Mouse (Mus musculus) cerebellum, adult 11 months (tissue): ENCODE results near the gene Mobp.
A peak's percentile ranks its signal among the peaks of the same experiment; 100 is the strongest.

ENCODE experiments used
- DNase-seq: peaks from one replicate; pipeline ENCODE4 v3.0.0; 2022

Gene Mobp

GRCm38 (mm10) chr9:120135454-120135853, 14.1 kb upstream of the Mobp start:
- DNase-seq = no peak

DNA sequence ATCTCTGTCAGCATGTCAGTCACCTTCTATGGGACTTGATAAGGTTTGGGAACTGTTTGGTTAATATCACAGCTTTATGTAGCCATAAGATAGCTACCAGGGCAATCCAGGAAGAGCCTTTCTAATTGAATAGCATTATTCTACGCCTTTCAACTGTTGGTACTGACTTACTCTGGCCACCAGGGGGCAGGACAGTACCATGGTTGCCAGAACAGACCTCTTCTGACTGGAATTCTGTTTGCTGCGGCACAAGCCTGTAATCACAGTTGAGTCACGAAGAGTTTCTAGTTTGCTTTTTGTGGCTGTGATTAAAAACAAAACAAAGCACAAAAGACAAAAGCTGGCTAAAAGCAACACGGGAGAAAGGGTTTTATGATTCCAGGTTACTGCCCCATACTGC, 8.9 kb upstream of the Mobp start:
- peak; percentile 49 for DNase-seq

DNA sequence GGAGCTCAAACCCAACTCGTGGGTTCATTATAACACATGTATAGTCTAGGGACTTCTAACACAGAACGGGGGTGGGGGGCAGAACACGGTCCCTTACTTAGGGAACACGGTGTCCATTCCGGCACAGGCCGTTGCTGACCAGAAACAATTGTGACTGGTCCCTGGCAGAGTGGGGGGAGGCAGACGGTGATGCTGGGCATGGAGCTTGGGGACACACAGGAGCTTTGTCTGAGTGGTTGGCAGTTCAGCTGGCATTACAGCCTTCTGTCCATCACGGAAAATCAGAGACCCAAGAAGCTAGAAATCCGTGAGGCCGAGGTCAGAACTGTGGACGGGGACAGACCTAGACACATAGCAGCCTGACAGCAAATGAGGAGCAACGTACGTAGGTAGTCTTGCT, 5.0 kb upstream of the Mobp start:
- no peak for DNase-seq

DNA sequence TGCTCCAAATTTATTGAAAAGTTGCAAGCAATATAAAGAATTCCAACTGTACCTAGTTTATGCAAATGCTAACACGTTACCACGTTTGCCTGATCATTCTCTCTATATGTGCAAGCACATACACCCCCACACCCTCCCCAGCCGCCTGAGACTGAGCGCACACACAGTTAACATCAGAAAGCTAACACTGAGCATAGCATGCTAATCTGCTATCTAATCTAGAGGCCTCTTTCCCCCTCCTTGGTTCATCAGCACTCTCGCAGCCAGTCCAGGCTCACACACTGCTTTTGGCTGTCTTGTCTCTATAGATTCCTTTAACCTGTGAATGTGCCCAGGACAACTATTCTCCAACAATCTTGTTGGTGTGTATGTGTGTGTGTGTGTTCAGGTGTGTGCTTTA, 1.6 kb downstream of the Mobp start:
- no peak for DNase-seq

- no peak for DNase-seq
Measured at GRCm38 (mm10) chr9:120151906-120152399, 2.4 kb downstream of the Mobp start.

DNA sequence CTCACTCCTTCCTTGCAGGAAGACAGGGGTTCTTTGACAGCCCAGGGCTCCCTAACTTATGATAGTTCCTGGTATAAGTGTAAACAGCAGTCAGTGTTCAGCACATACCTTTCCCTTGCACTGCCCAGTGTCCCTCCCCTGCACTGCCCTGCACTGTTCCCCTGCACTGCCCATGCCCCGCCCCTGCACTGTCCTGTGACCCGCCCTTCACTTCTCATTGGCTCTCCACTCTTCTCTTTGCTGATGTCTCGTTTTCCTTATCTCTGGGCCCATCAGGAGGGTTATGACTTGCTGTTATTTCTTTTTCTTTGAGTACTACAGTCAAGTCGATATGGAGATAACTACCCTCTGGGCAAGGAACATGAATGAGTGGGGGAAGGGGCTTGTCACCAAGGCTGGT, 8.5 kb downstream of the Mobp start:
- DNase-seq = no peak

DNA sequence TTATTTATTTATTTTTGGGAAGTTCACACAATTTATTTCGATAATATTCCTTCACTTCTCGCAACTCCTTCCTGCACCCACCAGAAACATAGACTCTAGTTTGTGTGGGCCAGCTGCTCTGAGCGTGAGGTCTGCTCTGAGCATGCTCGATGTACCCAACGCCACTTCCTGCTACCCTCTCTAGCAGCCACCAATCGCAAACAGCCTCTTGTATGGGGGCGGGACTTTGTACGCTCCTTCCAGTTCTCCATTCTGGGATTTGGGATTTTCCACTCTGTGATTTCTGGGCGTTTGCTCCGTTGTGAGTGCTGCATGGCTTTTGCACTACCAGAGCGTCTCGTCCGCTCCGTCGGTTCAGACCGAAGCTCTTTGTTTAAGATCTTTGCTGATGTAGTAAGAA, 14.4 kb downstream of the Mobp start:
- DNase-seq = no peak

- DNase-seq = no peak
Measured at GRCm38 (mm10) chr9:120167826-120168225, 18.3 kb downstream of the Mobp start.

DNA sequence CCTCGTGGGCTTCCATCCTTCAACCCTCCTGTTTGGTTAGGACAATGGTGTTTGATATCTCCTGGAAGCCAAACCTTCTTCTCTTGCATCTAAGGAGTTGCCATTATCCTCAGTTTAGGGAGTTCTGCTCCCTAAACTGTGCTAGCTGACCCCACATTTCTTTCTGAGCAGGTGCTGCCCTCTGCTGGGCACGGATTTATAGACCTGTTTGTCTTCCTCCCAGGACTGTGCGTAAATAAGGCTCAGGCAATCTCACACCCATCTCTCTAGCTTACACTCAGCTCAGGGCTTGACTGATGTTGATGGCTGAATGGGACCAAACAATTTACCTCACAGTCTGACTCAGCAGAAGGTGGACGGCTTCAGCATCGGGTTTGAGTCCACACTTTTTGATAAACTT, 21.8 kb downstream of the Mobp start:
- DNase-seq = peak; percentile 21

DNA sequence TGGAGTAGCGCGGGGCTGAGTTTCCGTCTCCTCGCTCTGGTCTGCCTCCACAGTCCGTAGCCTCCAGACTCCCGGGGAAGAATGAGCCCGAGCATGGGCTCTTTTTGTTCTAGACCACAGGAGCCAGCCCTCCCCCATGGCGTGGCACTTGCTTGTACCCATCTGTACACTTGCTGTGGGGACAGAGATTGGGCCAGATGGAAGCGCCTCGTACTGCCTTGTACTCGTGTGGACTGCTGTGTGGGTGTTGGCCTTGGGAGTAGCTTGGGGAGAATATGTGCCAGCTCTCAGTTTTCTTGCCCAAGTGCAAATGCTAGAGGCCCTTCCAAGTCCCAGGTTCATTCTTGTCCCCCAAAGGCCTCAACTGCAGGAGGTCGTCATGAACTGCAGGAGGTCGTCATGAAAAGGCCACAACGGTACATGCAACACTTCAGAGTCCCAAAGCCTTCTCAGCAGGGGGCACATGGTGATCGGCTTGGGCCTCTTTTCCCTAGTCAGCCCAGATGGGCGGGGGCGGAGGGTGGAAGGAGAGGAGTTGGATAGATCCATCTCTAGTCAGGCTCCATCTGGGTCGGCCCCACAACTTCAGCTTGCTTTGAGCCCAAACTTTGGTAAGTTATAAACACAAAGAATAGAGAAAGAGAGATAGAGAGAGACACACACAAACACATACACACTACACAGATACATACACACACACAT, 25.1 kb downstream of the Mobp start:
- DNase-seq = no peak

GRCm38 (mm10) chr9:120178813-120179212, 29.3 kb downstream of the Mobp start:
- DNase-seq = no peak

DNA sequence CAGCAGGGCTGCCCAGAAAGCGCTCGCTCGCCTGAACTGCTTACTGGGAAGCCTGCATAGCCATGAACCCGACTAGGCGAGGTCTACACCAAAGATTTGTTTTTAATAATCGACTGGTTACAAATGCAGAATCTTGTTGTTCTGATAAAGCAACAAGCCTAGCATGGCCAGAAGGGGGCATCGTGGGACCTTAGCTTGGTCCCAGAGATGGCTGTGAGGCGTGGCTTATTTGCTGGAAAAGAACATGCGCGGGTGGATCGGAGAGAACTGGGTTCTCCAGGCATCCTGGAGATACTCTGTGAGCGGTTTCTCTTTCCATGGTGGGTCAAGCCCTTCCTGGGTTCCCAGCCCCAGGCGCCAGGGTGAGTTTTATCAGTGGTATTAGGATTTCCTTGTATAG, 35.0 kb downstream of the Mobp start:
- DNase-seq = peak; percentile 26

- DNase-seq = no peak
Measured at GRCm38 (mm10) chr9:120186856-120187255, 37.3 kb downstream of the Mobp start.

- DNase-seq = no peak
Measured at GRCm38 (mm10) chr9:120190891-120191290, 41.4 kb downstream of the Mobp start.

DNA sequence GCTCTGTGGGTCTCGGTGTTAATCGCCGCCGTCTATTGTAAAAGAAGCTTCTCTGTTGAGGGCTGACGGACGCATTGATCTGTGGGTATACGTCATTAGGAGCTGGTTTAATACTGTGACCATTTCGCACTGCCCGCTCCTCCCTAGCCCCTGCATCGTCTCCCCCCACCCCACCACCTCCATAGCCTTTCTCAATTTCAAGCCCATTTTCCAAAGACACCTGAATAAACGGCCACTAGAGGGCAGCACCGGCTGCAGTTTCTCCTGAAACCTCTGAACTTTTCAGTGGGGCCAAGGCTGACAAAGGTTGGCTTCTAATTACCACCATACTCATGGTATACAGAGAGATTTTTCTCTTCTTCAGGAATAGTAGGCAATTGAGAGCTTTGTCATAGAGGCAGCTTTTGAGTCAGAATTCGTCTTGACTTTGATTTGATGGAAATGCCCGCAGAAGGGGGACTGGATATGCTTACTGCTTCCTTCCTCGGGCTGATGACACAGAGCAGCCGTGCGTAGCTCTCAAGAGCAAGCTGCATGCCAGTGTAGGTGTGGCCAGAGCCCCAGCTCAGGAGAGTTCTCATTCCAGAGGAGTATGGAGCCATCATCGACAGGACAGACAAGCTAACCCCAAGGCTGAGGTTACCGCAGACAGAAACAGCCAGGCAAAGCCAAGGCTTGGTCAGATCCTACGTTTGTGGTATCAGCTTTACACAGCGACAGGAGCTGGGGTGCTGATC, 42.0 kb downstream of the Mobp start:
- DNase-seq = peak; percentile 68

- no peak for DNase-seq
Measured at GRCm38 (mm10) chr9:120192742-120193141, 43.2 kb downstream of the Mobp start.

DNA sequence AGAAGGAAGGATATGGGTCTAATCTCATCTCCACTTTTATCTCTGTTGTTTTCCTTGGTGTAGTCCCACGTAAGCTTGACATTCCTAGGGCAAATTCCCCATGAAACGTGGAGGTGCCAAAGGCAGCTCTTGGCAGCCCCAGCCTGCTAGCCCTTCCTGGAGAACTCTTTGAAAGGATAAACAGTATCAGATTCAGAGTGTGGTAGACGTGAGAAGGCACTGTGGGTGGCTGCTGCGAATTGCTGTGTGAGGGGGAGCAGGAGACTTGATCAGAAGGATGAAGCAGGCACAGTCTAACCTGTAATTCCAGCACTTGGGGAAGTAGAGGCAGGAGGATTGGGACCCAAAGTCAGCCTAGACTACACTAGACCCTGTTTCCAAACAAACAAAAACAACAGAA, 51.4 kb downstream of the Mobp start:
- no peak for DNase-seq

DNA sequence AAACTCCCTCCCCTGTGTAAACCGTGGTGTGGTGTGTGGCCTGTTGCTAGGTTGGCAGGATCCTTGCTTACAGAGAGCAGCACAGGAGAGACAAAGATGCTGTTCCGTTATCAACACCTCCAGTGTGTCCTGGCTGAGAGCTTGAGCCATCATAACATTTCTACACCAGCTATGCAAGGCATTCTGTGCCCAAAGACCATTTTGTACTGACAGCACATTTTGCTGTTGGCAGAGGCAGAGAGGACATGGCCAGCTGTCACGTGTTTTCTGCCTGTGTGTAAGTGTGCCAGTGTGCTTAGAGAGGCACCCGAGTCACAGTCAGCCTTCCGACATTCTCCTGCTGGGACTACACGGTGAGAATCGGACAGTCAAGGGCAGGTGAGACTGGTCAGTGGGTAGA, 52.2 kb downstream of the Mobp start:
- DNase-seq = no peak

- peak; percentile 14 for DNase-seq
Measured at GRCm38 (mm10) chr9:120202683-120203082, 53.2 kb downstream of the Mobp start.

- no peak for DNase-seq
Measured at GRCm38 (mm10) chr9:120203936-120204335, 54.4 kb downstream of the Mobp start.

- no peak for DNase-seq
Measured at GRCm38 (mm10) chr9:120206897-120207296, 57.4 kb downstream of the Mobp start.

GRCm38 (mm10) chr9:120210068-120210467, 60.6 kb downstream of the Mobp start:
- no peak for DNase-seq

DNA sequence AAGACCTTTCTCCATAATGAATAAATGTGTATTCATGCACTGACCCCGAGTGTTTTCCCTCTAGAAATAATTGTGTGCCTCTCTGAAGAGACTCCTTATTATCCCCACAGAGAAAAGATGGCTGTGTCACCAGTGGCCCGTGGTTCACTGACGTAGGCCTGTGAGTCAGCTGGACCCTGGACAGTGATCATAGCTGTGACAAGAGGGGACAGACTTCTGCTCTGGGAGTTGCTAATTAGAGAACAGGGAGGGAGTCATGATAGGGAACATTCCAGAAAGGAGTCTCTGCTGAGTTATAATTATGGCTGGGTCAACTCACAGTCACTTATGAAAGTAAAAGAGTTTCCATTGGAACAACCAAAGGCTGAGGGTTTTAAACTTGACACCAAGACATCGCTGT, 61.4 kb downstream of the Mobp start:
- DNase-seq = no peak

DNA sequence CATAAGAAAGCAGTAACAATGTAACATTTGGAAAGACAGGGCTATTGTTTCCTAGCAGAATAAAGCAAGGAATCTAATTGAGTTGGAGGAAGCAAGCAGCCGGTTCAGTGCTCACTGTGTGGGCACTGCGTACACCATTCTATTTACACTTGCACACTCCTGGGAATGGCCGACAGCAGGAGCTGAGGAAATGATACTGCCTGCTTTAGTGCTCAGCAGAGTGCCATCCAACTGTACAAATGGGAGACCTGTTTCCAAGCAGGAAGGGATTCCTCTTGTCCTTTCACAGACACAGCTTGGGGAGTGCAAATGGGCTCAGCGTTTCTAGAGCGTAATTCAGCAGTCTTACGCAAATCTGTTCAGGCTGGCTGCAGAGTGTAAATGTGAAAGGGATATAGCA, 63.4 kb downstream of the Mobp start:
- no peak for DNase-seq
